Mouse (Mus musculus): Measurements from ENCODE around the gene Brd3os.

GRCm38 (mm10) chr2:27460651-27461050 is 18.5 kb downstream of the Brd3os start:
- TF ChIP-seq CTCF (IDR thresholded peaks at IDR 0.05; ENCODE audit: extremely low read depth, insufficient read length, insufficient replicate concordance, low read depth, low read length), result no peak
- no peak for TF ChIP-seq POLR2A (IDR thresholded peaks at IDR 0.05; ENCODE audit: low read depth, low read length)

Measured in small intestine, adult 2 months (tissue).